Mouse (Mus musculus) CD4-positive, CD25-positive, alpha-beta regulatory T cell, adult 2 months (primary cell): ENCODE results near the gene Rabgap1l.

ENCODE experiments used
- DNase-seq: peaks from one replicate; pipeline ENCODE4 v3.0.0-alpha.2; 2012; ENCODE audit warnings: low read depth, low spot score

Rabgap1l gene

DNA sequence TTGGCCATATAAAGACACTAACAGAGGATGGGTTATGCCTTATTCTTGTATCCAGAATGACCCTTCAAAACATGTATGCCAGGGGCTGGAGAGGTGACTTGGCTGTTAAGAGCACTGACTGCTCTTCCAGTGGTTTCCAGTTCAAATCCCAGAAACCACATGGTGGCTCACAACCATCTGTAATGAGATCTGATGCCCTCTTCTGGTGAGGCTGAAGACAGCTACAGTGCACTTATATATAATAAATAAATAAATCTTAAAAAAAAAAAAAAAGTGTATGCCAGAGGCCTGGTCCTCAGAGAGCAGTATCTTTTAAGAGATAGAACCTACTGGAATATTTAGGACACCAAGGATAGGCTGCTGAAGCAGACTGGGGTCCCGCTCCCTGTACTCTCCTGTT is 414.6 kb downstream of the Rabgap1l start:
- no peak for DNase-seq

DNA sequence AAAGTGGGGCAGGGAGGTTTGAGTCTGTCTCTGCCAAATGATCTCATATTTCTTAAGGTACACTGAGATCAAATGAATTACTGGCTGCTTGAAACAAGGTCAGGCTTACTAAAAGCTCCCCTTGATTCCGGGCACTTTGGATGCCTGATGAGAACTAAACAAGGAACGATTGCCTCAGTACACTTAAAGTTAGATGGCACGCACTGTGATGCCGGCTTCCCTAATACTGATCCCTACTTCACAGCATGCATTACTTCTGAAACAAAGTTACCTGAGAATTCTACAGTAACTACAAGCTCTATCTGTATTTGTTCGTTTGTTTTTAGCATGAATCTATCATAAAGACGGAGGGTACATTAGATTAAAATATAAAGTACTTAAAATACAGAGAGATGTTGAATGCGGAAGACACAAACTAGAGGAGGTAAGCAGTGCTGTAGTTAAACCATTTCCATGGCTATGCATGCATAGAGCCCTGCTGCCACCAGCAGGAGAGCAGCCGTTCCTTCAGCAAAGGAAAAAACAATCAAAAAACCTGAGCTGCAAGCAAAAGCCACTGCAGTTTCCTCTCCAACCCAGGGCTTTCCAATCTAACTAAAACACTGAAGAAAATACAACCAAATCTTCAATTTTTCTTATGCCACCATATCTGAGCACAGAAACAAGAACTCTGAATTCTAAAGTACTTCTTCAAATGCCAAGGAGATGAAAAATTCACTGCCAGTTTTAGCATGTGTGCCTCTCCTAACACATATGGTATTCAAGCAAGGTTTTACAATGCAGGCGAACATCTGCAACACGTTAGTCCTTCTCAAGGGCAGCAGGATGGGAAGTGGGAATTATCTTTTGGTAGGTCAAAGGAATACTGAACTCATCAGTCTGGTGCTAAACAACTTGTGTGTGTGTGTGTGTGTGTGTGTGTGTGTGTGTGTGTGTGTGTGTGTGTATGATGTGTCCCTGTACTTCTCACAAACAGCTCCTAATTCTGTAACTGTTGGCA is 415.4 kb downstream of the Rabgap1l start:
- DNase-seq = peak; percentile 58

DNA sequence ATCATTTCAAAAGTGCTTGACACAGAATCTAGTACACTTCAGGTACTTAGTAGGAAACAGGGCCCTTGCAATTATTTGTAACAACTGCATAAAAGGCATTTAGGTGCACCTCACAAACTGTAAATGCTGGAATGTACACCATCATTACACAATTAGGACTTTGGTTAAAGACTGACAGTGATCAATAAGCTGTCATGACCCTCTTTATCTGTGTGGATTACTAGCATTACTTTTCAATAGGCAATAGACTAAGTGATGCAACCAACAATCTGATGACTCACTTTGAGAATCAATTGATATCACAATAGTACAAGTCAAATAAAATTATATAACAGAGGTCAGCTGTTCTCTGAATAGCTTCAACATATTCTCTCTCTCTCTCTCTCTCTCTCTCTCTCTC is 418.5 kb downstream of the Rabgap1l start:
- no peak for DNase-seq

DNA sequence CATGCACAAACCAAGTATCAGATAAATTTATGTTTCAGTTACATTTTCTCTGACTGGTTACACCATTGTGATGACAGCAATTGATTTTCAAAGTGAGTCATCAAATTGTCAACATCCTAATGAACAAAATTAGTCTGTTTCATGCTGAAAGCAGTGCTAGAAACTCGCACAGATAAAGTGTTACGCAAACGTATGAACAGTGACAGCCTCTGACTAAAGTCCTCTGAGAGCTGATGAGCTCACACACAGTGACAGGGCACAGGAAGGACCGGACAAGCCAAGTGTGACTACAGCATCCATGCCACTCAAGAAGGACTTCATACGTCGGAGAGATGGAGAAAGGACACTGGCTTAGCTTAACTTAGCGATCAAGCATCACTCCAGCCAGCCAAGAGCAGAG is 419.7 kb downstream of the Rabgap1l start:
- no peak for DNase-seq

DNA sequence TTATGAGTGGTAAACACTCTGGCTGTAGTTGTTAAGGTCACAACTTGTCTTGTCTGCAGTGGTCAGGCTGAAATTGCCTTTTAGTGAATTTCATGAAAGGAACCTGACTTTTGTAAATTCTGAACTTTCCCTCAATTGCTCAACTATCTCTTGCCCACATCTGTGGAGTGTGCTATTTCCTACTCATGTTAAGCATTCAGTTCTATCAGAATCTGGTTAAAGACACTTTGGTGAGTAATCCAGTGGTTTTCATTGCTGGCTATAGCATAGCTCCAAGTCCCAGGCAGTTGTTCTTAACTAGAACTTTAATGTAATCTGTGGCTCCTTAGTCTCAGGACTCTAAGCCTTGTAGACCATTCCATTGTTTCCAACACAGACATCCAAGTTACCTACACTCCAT is 421.3 kb downstream of the Rabgap1l start:
- no peak for DNase-seq

DNA sequence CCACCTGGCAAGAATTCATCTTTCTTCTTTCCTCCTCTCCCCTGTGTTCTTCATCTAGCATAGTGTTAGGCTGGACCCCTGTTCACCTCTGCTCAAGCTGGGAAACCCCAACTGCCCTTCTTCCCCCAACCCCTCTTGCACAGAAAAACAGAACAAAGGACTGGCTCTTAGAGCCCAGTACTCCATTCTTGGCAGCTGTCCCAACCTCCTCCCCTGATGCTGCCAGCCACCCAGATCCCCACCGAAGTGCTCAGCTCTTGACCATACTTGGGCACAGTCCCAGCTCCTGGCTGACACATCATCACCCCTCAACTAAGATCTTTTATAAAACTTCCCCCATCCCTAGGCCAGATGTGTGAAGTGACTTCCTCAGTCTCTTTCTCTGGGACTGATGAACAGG is 422.5 kb downstream of the Rabgap1l start:
- no peak for DNase-seq

DNA sequence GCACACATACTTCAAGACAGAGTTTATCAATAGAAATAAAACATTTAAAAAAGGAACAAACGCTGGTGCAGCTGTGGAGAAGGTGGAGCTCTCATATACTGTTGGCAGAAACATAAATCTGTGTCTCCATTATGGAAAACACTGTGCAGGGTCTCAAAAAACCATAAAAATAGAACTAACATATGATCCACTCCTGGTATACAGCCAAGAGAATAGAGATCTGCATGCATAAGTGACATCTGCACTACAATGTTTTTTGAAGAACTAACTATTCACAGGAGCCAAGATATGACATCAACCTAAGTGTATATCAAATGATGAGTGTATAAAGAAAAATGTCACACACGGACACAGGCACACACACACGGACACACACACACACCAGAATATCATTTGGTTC is 426.4 kb downstream of the Rabgap1l start:
- no peak for DNase-seq

DNA sequence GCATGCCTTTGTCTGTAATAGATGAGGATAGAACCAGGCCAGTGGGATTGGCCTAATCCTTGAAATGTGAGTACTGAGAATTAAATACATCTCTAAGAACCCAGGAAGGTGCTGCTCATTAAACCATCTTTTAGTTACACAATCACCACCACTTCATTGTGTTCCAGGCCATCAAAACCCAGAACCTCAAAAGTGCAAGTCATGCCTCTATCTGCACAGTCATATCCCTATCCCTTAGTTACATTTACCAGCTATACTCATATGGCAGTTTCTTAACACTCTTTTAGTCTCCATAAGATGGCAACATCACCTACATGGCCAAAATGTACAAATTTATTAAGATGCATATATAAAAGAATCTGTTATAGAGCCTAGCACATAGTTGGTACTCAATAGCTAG is 435.7 kb downstream of the Rabgap1l start:
- no peak for DNase-seq

DNA sequence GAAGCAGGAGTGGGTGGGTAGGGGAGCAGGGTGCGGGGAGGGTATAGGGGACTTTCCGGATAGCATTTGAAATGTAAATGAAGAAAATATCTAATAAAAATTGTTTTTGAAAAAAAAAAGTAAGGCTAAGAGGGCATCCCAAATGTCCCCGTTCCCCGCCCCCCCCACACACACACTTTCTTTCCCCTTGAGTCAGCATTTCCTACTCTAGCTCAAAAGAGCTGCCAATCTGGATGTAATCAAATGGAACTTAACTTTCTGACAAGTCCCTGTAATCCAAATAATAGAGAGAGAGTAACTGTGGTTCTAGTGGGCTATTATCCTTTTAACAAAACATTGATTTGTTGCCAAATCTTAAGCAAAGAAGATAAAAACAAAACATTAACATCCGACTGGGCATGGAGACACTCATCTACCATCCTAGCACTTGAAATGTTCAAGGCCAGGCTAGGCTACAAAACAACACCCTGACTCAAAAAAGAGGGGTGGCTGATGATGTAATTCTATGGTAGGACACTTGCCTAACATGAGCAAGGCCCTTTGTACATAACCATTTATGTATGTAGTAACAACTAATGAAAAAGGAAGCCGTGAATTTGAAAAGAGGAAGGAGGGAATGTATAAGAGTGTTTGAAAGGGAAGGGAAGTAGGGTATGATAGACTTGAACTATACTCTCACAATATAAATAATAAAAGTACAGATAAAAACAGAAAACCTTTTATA is 439.1 kb downstream of the Rabgap1l start:
- no peak for DNase-seq

DNA sequence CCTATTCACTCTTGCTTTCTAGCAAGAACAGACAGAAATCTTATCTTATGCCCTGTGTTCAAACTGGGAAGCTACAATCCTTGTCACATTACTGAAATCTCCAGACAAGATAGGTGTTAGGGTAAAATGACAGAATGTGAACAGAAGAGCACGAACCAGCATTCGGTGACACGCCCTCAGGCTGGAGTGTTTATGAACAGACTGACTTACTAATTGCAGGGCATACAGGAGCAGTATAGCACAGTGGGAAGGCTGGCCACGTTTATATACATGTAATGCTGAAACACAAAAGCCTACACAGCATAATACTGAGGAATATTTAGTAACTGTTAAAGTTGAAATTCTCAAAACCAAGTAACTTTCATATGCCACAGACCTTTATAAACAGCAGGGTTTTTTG is 440.7 kb downstream of the Rabgap1l start:
- no peak for DNase-seq

DNA sequence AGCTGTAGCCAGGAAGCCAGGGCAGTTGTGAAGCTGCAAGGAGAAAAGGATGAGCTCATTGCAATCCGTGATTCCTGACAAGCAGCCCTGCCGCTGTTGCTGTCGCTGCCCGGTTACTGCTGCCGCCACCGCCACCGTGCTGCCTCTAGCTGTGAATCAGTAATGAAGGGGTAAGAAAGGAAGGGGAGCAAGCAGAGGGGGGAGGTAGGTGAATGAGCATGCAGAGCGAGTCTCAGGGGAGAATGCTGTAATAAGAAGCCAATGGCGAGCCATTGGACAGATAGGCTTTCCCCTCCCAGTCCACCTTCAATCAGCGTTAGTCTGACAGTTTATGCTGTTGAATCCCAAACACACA is 441.2 kb downstream of the Rabgap1l start:
- no peak for DNase-seq

DNA sequence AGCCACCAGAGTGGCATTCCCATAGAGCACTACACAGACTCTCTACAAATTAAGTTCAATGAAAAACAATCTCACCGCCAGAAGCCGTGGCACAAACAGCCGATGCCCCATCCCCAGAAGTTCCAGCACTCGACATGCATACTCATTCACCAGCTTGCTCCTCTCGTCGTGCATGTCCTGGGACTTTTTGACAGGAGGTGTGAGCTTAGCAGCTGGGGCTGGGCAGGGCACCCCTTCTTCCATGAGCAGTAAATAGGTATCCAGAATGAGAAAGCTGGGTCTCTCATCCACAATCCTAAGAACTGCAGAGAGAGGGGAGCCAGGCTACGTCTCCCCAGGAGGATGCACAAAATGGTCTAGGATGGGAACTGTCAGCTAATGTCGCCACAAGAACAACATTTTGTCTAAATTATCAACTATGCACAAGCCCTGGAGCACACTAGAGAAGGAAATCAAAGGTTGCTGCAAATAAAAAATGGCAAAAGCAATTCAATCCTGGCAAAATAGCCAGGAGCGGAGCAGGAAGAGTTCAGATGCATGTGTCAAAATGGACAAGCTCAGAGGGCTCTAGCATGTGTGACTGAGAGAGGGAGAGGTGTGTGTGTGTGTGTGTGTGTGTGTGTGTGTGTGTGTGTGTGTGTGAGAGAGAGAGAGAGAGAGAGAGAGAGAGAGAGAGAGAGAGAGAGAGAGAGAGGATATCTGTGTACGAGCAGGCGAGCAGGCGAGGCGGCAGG is 441.7 kb downstream of the Rabgap1l start:
- DNase-seq = no peak

DNA sequence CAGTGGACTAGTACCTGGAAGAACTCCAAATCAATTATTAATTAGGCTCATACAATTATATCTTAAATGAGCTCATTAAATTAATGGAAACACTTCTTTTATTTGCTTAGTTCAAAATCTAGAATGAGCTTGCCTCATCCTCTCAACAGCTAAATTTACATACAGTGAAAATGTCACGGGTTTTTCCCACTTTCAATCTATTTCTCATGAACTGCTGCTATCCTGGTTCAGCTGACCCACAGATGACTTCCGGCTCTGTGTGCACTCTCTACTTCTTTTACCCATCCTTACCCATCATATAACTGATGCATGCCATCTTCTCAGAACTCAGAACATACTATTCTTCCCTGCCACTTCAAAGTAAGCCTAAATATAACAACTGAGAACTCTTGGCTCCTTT is 452.4 kb downstream of the Rabgap1l start:
- DNase-seq = peak; percentile 28

DNA sequence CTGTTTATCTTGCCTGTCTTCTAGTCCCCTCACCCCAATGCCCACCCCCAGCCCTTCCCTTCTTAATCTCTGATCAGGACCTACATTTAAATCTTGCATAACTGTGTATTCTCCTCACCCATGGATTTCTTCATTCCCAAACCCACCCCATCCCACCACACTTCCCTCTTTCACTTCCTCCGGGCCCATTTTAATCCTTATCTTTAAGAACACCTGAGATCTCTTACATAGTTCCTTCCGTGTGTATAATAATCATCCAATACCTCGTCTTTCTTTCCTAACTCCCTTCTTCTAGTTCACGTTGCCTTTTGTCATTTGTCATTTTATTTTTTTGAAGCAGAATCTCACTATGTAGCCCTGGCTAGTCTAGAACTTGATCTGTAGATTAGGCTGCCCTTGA is 453.6 kb downstream of the Rabgap1l start:
- DNase-seq = no peak

DNA sequence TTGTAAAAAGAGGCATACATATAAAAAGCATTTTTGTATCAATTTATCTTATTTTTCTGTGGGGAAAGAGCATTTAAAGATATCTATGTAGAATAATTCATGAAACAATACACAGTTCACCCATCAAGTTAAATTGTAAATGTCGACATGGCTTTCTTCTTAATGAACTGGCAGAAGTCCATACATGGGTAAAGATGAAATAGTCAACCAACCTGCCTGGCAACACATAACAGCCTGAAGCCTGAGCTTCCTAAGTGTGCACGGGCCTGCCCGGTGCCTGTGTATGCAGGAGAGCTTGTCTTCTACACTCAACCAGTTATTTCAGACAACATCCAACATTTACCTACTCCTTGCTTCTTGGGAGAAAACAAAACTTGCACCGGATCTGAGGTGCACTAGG is 458.2 kb downstream of the Rabgap1l start:
- no peak for DNase-seq

DNA sequence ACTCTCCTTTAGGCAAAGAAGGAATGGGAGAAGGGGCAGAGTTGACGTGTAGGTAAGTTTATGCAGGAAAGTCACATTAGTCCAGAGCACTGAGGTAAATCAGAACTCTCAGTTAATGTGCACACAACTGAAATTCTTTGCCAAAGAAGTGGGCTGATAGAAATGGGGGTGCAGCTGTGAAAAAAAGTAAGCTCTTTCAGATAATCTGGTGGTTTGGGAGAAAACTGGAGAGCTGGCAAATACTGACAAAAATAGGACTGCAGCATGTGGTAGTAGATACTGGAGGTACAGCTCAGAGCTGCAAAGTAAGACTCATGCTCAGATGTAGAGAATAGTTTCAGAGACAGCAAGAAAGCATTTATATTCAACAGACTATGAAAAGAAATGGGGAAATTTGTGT is 462.2 kb downstream of the Rabgap1l start:
- no peak for DNase-seq

DNA sequence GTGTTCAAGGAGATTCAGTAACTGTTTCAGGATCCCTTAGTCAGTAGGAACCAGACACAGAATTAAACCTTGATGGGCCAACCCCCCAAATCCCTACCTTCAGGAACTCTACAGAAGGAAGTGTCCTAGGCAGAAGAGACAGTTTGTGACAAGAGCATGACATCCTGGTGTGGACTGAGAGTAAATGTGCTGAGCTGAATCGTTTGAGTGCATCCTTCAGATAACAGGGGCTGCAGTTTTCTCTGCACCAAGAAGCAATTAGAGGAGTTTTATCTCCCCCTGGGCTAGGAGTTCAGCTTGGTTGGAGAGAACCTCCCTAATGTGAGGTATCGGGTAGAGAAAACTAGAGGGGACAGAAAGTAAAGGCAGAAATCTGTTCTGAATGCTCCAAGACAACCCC is 462.8 kb downstream of the Rabgap1l start:
- no peak for DNase-seq

DNA sequence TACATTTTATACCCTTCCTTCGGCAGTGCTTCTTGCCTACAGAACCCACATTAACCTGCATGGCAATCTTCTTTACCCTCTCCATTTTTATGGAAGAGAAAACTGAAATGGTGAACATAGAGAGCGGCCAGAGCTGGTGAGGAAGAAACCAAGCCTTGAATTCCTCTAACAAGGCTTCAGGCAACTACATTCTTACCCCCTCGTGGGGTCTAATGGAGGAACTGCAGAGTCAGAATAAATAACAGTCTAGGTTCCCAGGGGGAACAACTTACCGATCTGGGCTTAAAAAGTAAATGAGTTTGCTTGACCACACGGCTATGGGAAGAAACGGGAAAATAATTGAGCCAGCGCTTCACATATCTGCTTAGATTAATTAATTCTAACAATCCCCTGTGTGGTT is 463.2 kb downstream of the Rabgap1l start:
- DNase-seq = no peak

DNA sequence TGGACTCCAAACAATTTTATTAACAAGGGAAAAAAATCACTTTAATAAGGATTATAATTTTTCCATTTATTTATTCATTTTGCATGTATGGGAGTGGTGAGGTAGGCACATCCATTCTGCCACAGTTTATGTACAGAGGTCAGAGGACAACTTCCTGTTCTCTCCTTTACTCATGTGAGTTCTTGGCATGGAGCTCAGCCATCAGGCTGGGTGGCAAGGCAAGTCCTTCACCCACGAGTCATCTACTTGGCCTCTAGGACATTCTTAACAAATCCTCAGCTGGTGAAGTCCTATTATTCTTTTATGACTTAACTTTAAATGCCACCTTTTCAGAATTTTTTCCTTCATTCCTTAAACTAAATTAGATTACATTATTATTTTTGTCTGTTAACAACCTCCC is 465.5 kb downstream of the Rabgap1l start:
- no peak for DNase-seq

DNA sequence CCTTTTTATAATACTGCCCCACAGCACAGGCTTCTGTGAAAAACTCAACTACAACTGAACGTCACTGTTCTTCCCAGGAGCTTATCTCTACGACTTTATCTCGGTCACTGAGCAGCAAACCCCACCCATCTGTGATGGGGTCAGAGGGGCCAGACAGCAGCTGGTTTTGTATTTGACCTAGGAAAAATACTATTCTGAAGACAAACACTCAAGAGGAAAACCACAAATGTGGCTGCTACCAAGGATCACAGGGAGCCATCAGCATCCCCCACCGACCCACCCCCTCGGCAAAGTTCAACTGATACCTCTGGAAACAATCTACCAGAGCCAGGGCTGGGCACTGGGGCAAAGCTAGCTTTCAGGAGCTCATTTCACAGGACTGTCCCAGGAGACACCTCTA is 467.5 kb downstream of the Rabgap1l start:
- no peak for DNase-seq

DNA sequence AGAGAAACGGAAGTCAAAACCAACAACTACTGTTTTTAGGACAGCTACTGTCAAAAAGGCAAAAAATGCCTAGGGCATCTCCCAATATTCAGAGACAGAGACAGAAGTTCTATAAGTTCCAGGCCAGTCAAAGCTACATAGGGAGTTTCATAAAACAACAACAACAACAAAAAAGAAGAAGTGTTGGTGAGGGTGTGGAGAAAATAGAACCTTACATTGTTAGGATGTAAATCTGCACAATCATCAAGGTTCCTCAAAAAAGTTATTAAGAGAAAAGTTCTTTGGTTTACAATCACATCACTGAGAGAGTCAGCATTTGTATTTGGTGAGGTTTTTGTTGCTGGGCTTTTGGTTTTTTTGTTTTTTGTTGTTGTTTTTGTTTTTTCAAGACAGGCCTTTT is 472.3 kb downstream of the Rabgap1l start:
- no peak for DNase-seq

DNA sequence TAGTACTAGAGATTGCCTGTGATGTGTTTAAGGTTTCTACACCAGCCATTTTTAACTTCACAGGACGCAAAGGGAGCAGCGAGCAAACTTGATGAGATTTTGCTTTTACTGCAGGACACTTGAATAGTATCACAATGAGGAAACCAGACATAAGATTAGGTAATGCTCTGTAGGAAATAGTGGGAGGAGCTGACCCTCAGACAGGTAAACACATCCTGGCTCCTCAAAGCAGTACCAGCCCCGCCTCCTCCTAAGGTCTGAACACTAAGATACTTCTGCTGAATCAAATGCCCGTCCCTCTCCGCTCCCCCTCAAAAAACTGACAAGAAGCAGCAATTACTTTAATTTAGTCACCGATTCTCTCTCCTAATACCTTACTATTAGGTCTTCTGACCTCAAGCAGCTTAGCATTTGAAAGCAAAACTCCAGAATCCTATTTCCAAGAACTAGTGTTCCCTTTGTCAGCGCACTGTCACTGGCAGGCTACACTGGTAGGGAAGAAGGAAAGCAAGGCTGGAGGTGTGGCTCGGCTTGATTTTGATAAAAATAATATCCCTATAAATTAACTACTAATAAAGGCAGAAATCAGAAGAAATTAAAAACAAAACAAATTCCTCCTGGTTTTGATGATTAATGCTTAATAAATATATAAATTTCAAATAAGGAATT is 474.8 kb downstream of the Rabgap1l start:
- DNase-seq = no peak
